Mouse (Mus musculus) spleen, adult 2 months (tissue): Measurements from ENCODE around the gene Ptpdc1. TPM values are rescaled to one million over a fixed set of nuclear protein-coding genes. Genes with fewer than 3 reads are reported as not detected.

ENCODE experiments used
- DNase-seq, 2 experiments: peaks; one replicate each; pipeline versions ENCODE4 v3.0.0 to v3.0.0-alpha.2; 2012 to 2021; ENCODE audit warnings: low spot score in 2 of 2, low read depth in 1 of 2
- H3K27ac ChIP-seq: fragments of 200-500 bp; 2 replicates; pipeline ENCODE4 v1.5.1; 2012; ENCODE audit warnings: low read length, inconsistent platforms; ENCODE audit not compliant: insufficient read depth
- H3K27me3 ChIP-seq: fragments of 200-500 bp; 2 replicates; pipeline ENCODE4 v1.6.1; 2012; ENCODE audit warnings: mild to moderate bottlenecking, moderate library complexity, low read length, inconsistent platforms; ENCODE audit not compliant: control insufficient read depth, insufficient read depth
- H3K36me3 ChIP-seq: fragments of 200-500 bp; 2 replicates; pipeline ENCODE4 v1.6.1; 2012; ENCODE audit warnings: mild to moderate bottlenecking, low read length, inconsistent platforms; ENCODE audit not compliant: control insufficient read depth, insufficient read depth
- H3K4me1 ChIP-seq: fragments of 200-500 bp; 2 replicates; pipeline ENCODE4 v1.6.1; 2011; ENCODE audit warnings: inconsistent platforms; ENCODE audit not compliant: control insufficient read depth, insufficient read depth, insufficient read length
- H3K4me3 ChIP-seq: fragments of 200-500 bp; 2 replicates; pipeline ENCODE4 v1.5.1; 2011; ENCODE audit warnings: mild to moderate bottlenecking, inconsistent platforms; ENCODE audit not compliant: insufficient read depth, insufficient read length; ENCODE audit errors: extremely low read depth
- CTCF ChIP-seq: fragments of 200-500 bp; IDR thresholded peaks from 2 replicates; pipeline ENCODE4 v1.5.1; 2011; ENCODE audit warnings: mild to moderate bottlenecking, inconsistent platforms; ENCODE audit not compliant: insufficient read depth, insufficient read length, insufficient replicate concordance; ENCODE audit errors: extremely low read depth
- POLR2A ChIP-seq: fragments of 200-500 bp; IDR thresholded peaks from 2 replicates; pipeline ENCODE4 v1.6.1; 2011; ENCODE audit warnings: low read depth, low read length, inconsistent platforms
- WGBS: fragments of 180-500 bp; shearing (Covaris S2); methylation state at CpG from one replicate; pipeline ENCODE4 v1.1.7; 2018; 5-methylcytosine and 5-hydroxymethylcytosine counted together
- polyA plus RNA-seq: library from polyadenylated mRNA; depleted of rRNA; stranded (reverse); fragments of >200 nt; gene quantifications from 2 replicates; pipeline ENCODE4 v1.2.3, GENCODE M21; 2012

Ptpdc1 gene
- polyA plus RNA-seq, 1 experiment = 0.79 TPM

- WGBS = 69% methylated on average over 19 of the region's 19 CpGs
- DNase-seq = no peak
- H3K27ac ChIP-seq = peak overlapping the region; percentile 48; the same call in 1 of the 2 replicates
- H3K27me3 ChIP-seq = no peaks in the 10 kb centered on the region
- TF ChIP-seq CTCF = no peak
- no peak for TF ChIP-seq POLR2A
- H3K36me3 ChIP-seq = no peaks in the 10 kb centered on the region
- H3K4me1 ChIP-seq = peaks cover 3% of the 10 kb centered on the region; the same call in 1 of the 2 replicates
- H3K4me3 ChIP-seq = no peak overlapping the region
Observed at GRCm38 (mm10) chr13:48573525-48574355, 51.7 kb downstream of the Ptpdc1 start.

- peak; percentile 78; the same call in 1 of the 2 replicates for TF ChIP-seq CTCF
- TF ChIP-seq POLR2A = no peak
- WGBS = 12% methylated on average over 1 of the region's 1 CpGs
Observed at GRCm38 (mm10) chr13:48572127-48572526, 53.3 kb downstream of the Ptpdc1 start.

GRCm38 (mm10) chr13:48571298-48571697, 54.2 kb downstream of the Ptpdc1 start:
- Histone ChIP-seq H3K27me3 (no peaks in the 10 kb centered on the region), H3K27ac (no peak overlapping the region), H3K4me1 (no peaks in the 10 kb centered on the region), H3K36me3 (no peaks in the 10 kb centered on the region), H3K4me3 (no peak overlapping the region)
- WGBS = 67% methylated on average over 5 of the region's 5 CpGs
- DNase-seq = no peak
- TF ChIP-seq POLR2A (no peak), CTCF (no peak)

More at GRCm38 (mm10) chr13:48572127-48572526, 53.3 kb downstream of the Ptpdc1 start:
- Histone ChIP-seq H3K36me3 (no peaks in the 10 kb centered on the region), H3K4me1 (peaks cover 1% of the 10 kb centered on the region; the same call in 1 of the 2 replicates), H3K27me3 (no peaks in the 10 kb centered on the region), H3K4me3 (no peak overlapping the region), H3K27ac (no peak overlapping the region)
- DNase-seq = peak; percentile 39 to 55

- no peak overlapping the region for H3K4me3 ChIP-seq
- WGBS = 81% methylated on average over 5 of the region's 5 CpGs
- H3K36me3 ChIP-seq = no peaks in the 10 kb centered on the region
- no peak overlapping the region for H3K27ac ChIP-seq
- DNase-seq = no peak
- TF ChIP-seq CTCF (no peak), POLR2A (no peak)
- H3K4me1 ChIP-seq = no peaks in the 10 kb centered on the region; the same call in 1 of the 2 replicates
- H3K27me3 ChIP-seq = no peaks in the 10 kb centered on the region
Observed at GRCm38 (mm10) chr13:48569576-48570132, 55.8 kb downstream of the Ptpdc1 start.

GRCm38 (mm10) chr13:48567646-48568045, 57.8 kb downstream of the Ptpdc1 start:
- no peaks in the 10 kb centered on the region for H3K36me3 ChIP-seq

GRCm38 (mm10) chr13:48566116-48566935, 59.1 kb downstream of the Ptpdc1 start:
- H3K27ac ChIP-seq = peak overlapping the region; percentile 71; the same call in 1 of the 2 replicates
- WGBS = 25% methylated on average over 13 of the region's 13 CpGs

More at GRCm38 (mm10) chr13:48567646-48568045, 57.8 kb downstream of the Ptpdc1 start:
- H3K27ac ChIP-seq = no peak overlapping the region
- H3K4me3 ChIP-seq = no peak overlapping the region
- TF ChIP-seq POLR2A (no peak), CTCF (no peak)
- 86% methylated on average over 3 of the region's 3 CpGs for WGBS
- no peaks in the 10 kb centered on the region for H3K27me3 ChIP-seq
- no peak for DNase-seq
- no peaks in the 10 kb centered on the region; the same call in 1 of the 2 replicates for H3K4me1 ChIP-seq

More at GRCm38 (mm10) chr13:48566116-48566935, 59.1 kb downstream of the Ptpdc1 start:
- no peaks in the 10 kb centered on the region for H3K27me3 ChIP-seq
- no peaks in the 10 kb centered on the region; the same call in 1 of the 2 replicates for H3K4me1 ChIP-seq
- peak in 1 of 2 experiments; percentile 22 for DNase-seq
- H3K4me3 ChIP-seq = no peak overlapping the region
- no peaks in the 10 kb centered on the region for H3K36me3 ChIP-seq
- no peak for TF ChIP-seq CTCF
- TF ChIP-seq POLR2A = no peak
